Mouse (Mus musculus): ENCODE measurements at regions not wholly inside any gene's neighbourhood (a gene's known extent, or its start where the extent isn't known, plus 50 kb on each side); places are given as distances from the start of the nearest gene placed in this dataset.
A peak's percentile ranks its signal among the peaks of the same experiment; 100 is the strongest.

GRCm38 (mm10) chr16:61850310-61850709 is 936.3 kb downstream of the Nsun3 start:
- H3K4me3 ChIP-seq, result no peak overlapping the region
- DNase-seq (ENCODE audit: low spot score in 2 of 2), result peak; percentile 11 to 37
- TF ChIP-seq CTCF (conservative IDR thresholded peaks at IDR 0.05), result no peak
- no peak overlapping the region for H3K27ac ChIP-seq

Data from layer of hippocampus, adult 2 months (tissue).